Comparison of ENCODE assay signal across 8 mouse cellular contexts in the genomic region with DNA sequence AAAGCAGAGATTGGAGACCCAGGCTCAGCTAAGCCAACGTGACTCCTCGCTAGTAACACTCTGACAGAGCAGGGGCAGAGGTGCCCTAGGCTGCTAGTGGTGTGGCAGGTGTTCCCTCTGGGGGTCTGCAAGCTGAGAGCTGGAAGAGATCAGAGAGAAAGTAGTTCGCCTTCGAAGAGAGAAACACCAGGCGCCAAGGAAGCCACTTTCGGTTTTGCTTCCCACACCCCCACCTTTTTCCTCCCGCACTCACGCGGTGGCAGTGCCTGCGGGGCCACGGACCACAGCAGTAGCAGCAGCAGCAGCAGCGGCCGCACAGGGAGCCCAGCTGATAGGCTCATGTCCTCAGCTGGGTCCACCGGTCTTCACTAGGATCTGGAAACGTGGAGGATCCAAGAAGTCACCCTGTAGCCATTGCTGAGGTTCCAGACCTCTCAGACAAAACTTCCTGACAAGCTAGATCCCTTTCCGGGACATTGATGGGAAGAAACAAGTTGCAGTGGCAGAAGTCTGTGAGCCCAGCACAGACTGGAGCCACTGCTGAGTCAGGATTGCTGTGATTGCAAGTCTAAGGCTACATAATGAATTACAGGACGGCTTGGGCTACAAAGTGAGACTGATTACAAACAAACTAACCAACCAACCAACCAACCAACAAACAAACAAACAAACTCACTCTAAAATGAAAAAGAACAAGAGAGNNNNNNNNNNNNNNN. TPM values are rescaled to one million over a fixed set of nuclear protein-coding genes. Genes with fewer than 3 reads are reported as not detected.
DNase-seq lines count a peak whose midpoint lies in the region; ATAC-seq and TF ChIP-seq lines count a peak whose summit lies in the region.

A gene (minus strand): TSS at position 481 of the 716 bp plus-strand sequence.

- peaks cover 9% of the 10 kb centered on the region for H3K4me1 ChIP-seq in liver, embryonic 16.5 days (ENCODE audit: control insufficient read depth, low read depth, low read length)
- H3K4me1 ChIP-seq in thymus, adult 2 months (replicated peaks; ENCODE audit: control insufficient read depth, insufficient read depth, low read length), result peaks cover 8% of the 10 kb centered on the region

- peak within 1 kb of the TSS; percentile 50 for H3K4me2 ChIP-seq in liver, embryonic 16.5 days (ENCODE audit: low read depth, low read length)

- H3K36me3 ChIP-seq in liver, embryonic 16.5 days (ENCODE audit: control insufficient read depth, insufficient read depth), result no peaks in the 10 kb centered on the region
- no peaks in the 10 kb centered on the region for H3K36me3 ChIP-seq in thymus, adult 2 months (ENCODE audit: control insufficient read depth, insufficient read depth, low read length)

- peak within 1 kb of the TSS; percentile 56 for H3K4me3 ChIP-seq in left cerebral cortex, adult 2 months
- H3K4me3 ChIP-seq in liver, embryonic 16.5 days (ENCODE audit: low read depth, low read length), result peak within 1 kb of the TSS; percentile 54
- peak within 1 kb of the TSS; percentile 56 for H3K4me3 ChIP-seq in thymus, adult 2 months (ENCODE audit: control insufficient read depth, insufficient read depth, low read length)

- DNase-seq in left cerebral cortex, adult 2 months (ENCODE audit: extremely low spot score in 1 of 2, low spot score in 2 of 2), result peak in 1 of 2 experiments; percentile 31
- DNase-seq in left cerebral cortex, adult 9 months (ENCODE audit: low spot score in 2 of 2), result no peak
- DNase-seq in gastrocnemius, postnatal 36 days, result peak; percentile 30 to 42
- DNase-seq in neural tube, embryonic 10.5 days (ENCODE audit: extremely low spot score, low spot score), result peak; percentile 50
- peak; percentile 74 for DNase-seq in thymus, adult 2 months

- H3K9me3 ChIP-seq in liver, embryonic 16.5 days (replicated peaks; ENCODE audit: control insufficient read depth, low read length), result no peaks in the 10 kb centered on the region

- peak within 1 kb of the TSS; percentile 52 for H3K9ac ChIP-seq in liver, embryonic 16.5 days (ENCODE audit: low read depth, low read length)

- H3K27ac ChIP-seq in left cerebral cortex, adult 2 months, result peak within 1 kb of the TSS; percentile 47; the same call in 1 of the 2 replicates
- peak within 1 kb of the TSS; percentile 55 for H3K27ac ChIP-seq in liver, embryonic 16.5 days (ENCODE audit: low read length)
- peak within 1 kb of the TSS; percentile 74 for H3K27ac ChIP-seq in thymus, adult 2 months (ENCODE audit: control insufficient read depth, insufficient read depth, low read length)

- 2% methylated on average over 17 of the region's 17 CpGs for WGBS in liver, embryonic 16.5 days (ENCODE audit: insufficient replicate concordance)
- whole genome bisulfite sequencing in thymus, adult 2 months, result 4% methylated on average over 17 of the region's 17 CpGs

- no peaks in the 10 kb centered on the region; the same call in 1 of the 2 replicates for H3K27me3 ChIP-seq in liver, embryonic 16.5 days (ENCODE audit: control insufficient read depth, insufficient read depth, low read depth, low read length)
- H3K27me3 ChIP-seq in thymus, adult 2 months (ENCODE audit: control insufficient read depth, insufficient read depth, low read length), result no peaks in the 10 kb centered on the region

- peak; percentile 50; the same call in 1 of the 2 replicates for TF ChIP-seq POLR2A in thymus, adult 2 months (IDR thresholded peaks at IDR 0.05; ENCODE audit: control insufficient read depth, extremely low read depth, insufficient read depth, low read length, poor library complexity)

- intact Hi-C loops in left cerebral cortex, adult 2 months (cut with DNase I), result no loop called here
- intact Hi-C loops in gastrocnemius, postnatal 36 days (cut with DNase I), result no loop called here

- peak; percentile 68 for ATAC-seq in common myeloid progenitor, adult 5-6 weeks (replicated peaks; ENCODE audit: low read depth, poor library complexity, severe bottlenecking)
- peak; percentile 93 for ATAC-seq in inflammation-experienced regulatory T-cells, adult 6 months
- peak; percentile 65 for ATAC-seq in liver, embryonic 16.5 days (ENCODE audit: low read depth)

- TF ChIP-seq CTCF in left cerebral cortex, adult 2 months (IDR thresholded peaks at IDR 0.05), result no peak
- no peak for TF ChIP-seq CTCF in thymus, adult 2 months (IDR thresholded peaks at IDR 0.05; ENCODE audit: borderline replicate concordance, control insufficient read depth, extremely low read depth, insufficient read depth, low read length, poor library complexity)

RNA-seq across cellular contexts. Expression of the gene that starts here (rescaled TPM):
- 1 to 10 TPM; 2.4 to 3.1 TPM for total RNA-seq in left cerebral cortex, adult 2 months (2021)
- 3.6 and 4.3 TPM in 2 replicates for total RNA-seq in common myeloid progenitor, adult 5-6 weeks (2017)
- 10 to 100 TPM; 17.6 to 27.0 TPM for total RNA-seq in gastrocnemius, postnatal 36 days (2021)
- polyA plus RNA-seq in inflammation-experienced regulatory T-cells, adult 6 months (2017; shearing (Covaris generic)), result 1 to 10 TPM in 1 of 3 experiments, under 1 TPM in 1, not detected in 1; 0.32 to 1.7 TPM
- 16.0 and 16.3 TPM in 2 replicates for polyA plus RNA-seq in liver, embryonic 16.5 days (2015; fragmentation: Nextera tagmentation; extraction: Ambion mirVana)
- 9.8 and 13.5 TPM in 2 replicates for polyA plus RNA-seq in thymus, adult 2 months (2012; rRNA removed)

Comparison
In these comparisons a context has a peak if more than half of its experiments do, and no peak if none do; other contexts are left out.
1. DNase-seq: peak in gastrocnemius, postnatal 36 days (2 of 2), neural tube, embryonic 10.5 days (single experiment) and thymus, adult 2 months (single experiment); none in left cerebral cortex, adult 9 months (0 of 2).
2. Peak in every context shown above with its lines, with median percentiles within 50 percentile points of each other: H3K27ac ChIP-seq, H3K4me3 ChIP-seq and ATAC-seq.